In genomic region chr1:164787771-164788170, GRCm38 (mm10) we compare ENCODE assay signal across 10 mouse cellular contexts. TPM values are rescaled to one million over a fixed set of nuclear protein-coding genes. Genes with fewer than 3 reads are reported as not detected.
A peak's percentile ranks its signal among the peaks of the same experiment; 100 is the strongest.
DNase-seq lines count a peak whose midpoint lies in the region; ATAC-seq lines count a peak whose summit lies in the region.
"Had no signal": no experiment of that assay in that cellular context is flagged by ENCODE, and none has a peak within 500 bp of the region (broad histone marks: within the 10 kb centered on the region; RNA-seq: fewer than 3 reads in every experiment).

No protein-coding gene starts in this region.

- no peak for DNase-seq in limb, embryonic 10.5 days (ENCODE audit: low spot score)
- peak; percentile 77 to 90 for DNase-seq in frontal cortex, postnatal 36 days (ENCODE audit: low spot score in 2 of 2)
- peak; percentile 45 to 93 for DNase-seq in left cerebral cortex, adult 8-10 months (ENCODE audit: low spot score in 2 of 2)

- ATAC-seq in limb, embryonic 13.5 days (ENCODE audit: low FRiP score, low read depth): peak; percentile 57; the same call in 1 of the 2 replicates
- ATAC-seq in stomach, embryonic 15.5 days (ENCODE audit: insufficient read depth, low FRiP score, low read depth): peak; percentile 53; the same call in 1 of the 2 replicates
- no peak for ATAC-seq in erythroblast, adult 5-6 weeks (replicated peaks; ENCODE audit: low FRiP score, poor library complexity, severe bottlenecking)
- no peak for ATAC-seq in forebrain, embryonic 12.5 days (ENCODE audit: low FRiP score)

- H3K36me3 ChIP-seq in limb, embryonic 13.5 days: no peaks in the 10 kb centered on the region
- H3K36me3 ChIP-seq in limb, embryonic 10.5 days: no peaks in the 10 kb centered on the region
- H3K36me3 ChIP-seq in stomach, embryonic 15.5 days: no peaks in the 10 kb centered on the region
- H3K36me3 ChIP-seq in forebrain, embryonic 12.5 days (replicated peaks): no peaks in the 10 kb centered on the region
- H3K36me3 ChIP-seq: embryonic facial prominence, embryonic 15.5 days had no signal

- no peak overlapping the region for H3K9ac ChIP-seq in limb, embryonic 13.5 days
- no peak overlapping the region for H3K9ac ChIP-seq in stomach, embryonic 15.5 days
- H3K9ac ChIP-seq in forebrain, embryonic 12.5 days: no peak overlapping the region
- H3K9ac ChIP-seq: embryonic facial prominence, embryonic 15.5 days had no signal

- no peak overlapping the region for H3K4me3 ChIP-seq in limb, embryonic 13.5 days
- no peak overlapping the region for H3K4me3 ChIP-seq in limb, embryonic 10.5 days
- H3K4me3 ChIP-seq in stomach, embryonic 15.5 days (replicated peaks): no peak overlapping the region
- no peak overlapping the region for H3K4me3 ChIP-seq in forebrain, embryonic 12.5 days (replicated peaks)
- H3K4me3 ChIP-seq: embryonic facial prominence, embryonic 15.5 days had no signal

- H3K4me2 ChIP-seq in limb, embryonic 13.5 days (replicated peaks): no peak overlapping the region
- H3K4me2 ChIP-seq in stomach, embryonic 15.5 days: no peak overlapping the region
- H3K4me2 ChIP-seq in forebrain, embryonic 12.5 days: no peak overlapping the region
- H3K4me2 ChIP-seq: embryonic facial prominence, embryonic 15.5 days had no signal

- no peaks in the 10 kb centered on the region for H3K27me3 ChIP-seq in limb, embryonic 13.5 days
- no peaks in the 10 kb centered on the region for H3K27me3 ChIP-seq in limb, embryonic 10.5 days (ENCODE audit: low read depth, poor library complexity, severe bottlenecking)
- H3K27me3 ChIP-seq in stomach, embryonic 15.5 days (replicated peaks): no peaks in the 10 kb centered on the region
- H3K27me3 ChIP-seq in forebrain, embryonic 12.5 days: no peaks in the 10 kb centered on the region
- H3K27me3 ChIP-seq: embryonic facial prominence, embryonic 15.5 days had no signal

- H3K4me1 ChIP-seq in limb, embryonic 13.5 days: peaks cover 11% of the 10 kb centered on the region
- no peaks in the 10 kb centered on the region for H3K4me1 ChIP-seq in limb, embryonic 10.5 days
- no peaks in the 10 kb centered on the region for H3K4me1 ChIP-seq in stomach, embryonic 15.5 days
- H3K4me1 ChIP-seq in forebrain, embryonic 12.5 days: no peaks in the 10 kb centered on the region
- H3K4me1 ChIP-seq: embryonic facial prominence, embryonic 15.5 days had no signal

- no peak overlapping the region for H3K27ac ChIP-seq in limb, embryonic 13.5 days
- H3K27ac ChIP-seq in limb, embryonic 10.5 days: no peak overlapping the region
- H3K27ac ChIP-seq in stomach, embryonic 15.5 days: no peak overlapping the region
- no peak overlapping the region for H3K27ac ChIP-seq in forebrain, embryonic 12.5 days
- H3K27ac ChIP-seq: embryonic facial prominence, embryonic 15.5 days; kidney, postnatal 0 days had no signal

- no peaks in the 10 kb centered on the region for H3K9me3 ChIP-seq in limb, embryonic 13.5 days
- H3K9me3 ChIP-seq in limb, embryonic 10.5 days (replicated peaks): no peaks in the 10 kb centered on the region
- H3K9me3 ChIP-seq in stomach, embryonic 15.5 days: no peaks in the 10 kb centered on the region
- no peaks in the 10 kb centered on the region for H3K9me3 ChIP-seq in forebrain, embryonic 12.5 days
- H3K9me3 ChIP-seq: embryonic facial prominence, embryonic 15.5 days had no signal

- 34% methylated on average over 7 of the region's 7 CpGs for WGBS in limb, embryonic 13.5 days
- WGBS in limb, embryonic 10.5 days: 83% methylated on average over 7 of the region's 7 CpGs
- WGBS in stomach, embryonic 15.5 days: 72% methylated on average over 7 of the region's 7 CpGs
- 89% methylated on average over 7 of the region's 7 CpGs for WGBS in forebrain, embryonic 12.5 days

RNA-seq across cellular contexts. Expression of gene Dpt, which starts 8.7 kb away (rescaled TPM):
- polyA plus RNA-seq in limb, embryonic 13.5 days (2015; fragmentation: Nextera tagmentation; extraction: Ambion mirVana): 6.3 and 7.2 TPM in 2 replicates
- 0.16 and 0.23 TPM in 2 replicates for polyA plus RNA-seq in limb, embryonic 10.5 days (2016; fragmentation: Nextera tagmentation; extraction: Ambion mirVana)
- total RNA-seq in left cerebral cortex, adult 8-10 months (2022): under 1 TPM in 3 of 4 experiments, not detected in 1; 0.18 to 0.42 (median 0.21) TPM
- 36.5 and 48.9 TPM in 2 replicates for polyA plus RNA-seq in stomach, embryonic 15.5 days (2015; fragmentation: Nextera tagmentation; extraction: Ambion mirVana)
- total RNA-seq in erythroblast, adult 5-6 weeks (2015; ENCODE audit: low replicate concordance): not detected in 2 replicates
- not detected in 2 replicates for total RNA-seq in erythroblast, adult 5-6 weeks (2017; ENCODE audit: low replicate concordance)
- polyA plus RNA-seq in forebrain, embryonic 12.5 days (2016; fragmentation: Nextera tagmentation; extraction: Ambion mirVana): not detected in 2 replicates
- total RNA-seq: neutrophil, adult 5-6 weeks had no signal

Comparison
In these comparisons a context has a peak if more than half of its experiments do, and no peak if none do; other contexts are left out.
1. ATAC-seq: peak in limb, embryonic 13.5 days (single experiment) and stomach, embryonic 15.5 days (single experiment); none in erythroblast, adult 5-6 weeks (single experiment) and forebrain, embryonic 12.5 days (single experiment).